In the genomic region with DNA sequence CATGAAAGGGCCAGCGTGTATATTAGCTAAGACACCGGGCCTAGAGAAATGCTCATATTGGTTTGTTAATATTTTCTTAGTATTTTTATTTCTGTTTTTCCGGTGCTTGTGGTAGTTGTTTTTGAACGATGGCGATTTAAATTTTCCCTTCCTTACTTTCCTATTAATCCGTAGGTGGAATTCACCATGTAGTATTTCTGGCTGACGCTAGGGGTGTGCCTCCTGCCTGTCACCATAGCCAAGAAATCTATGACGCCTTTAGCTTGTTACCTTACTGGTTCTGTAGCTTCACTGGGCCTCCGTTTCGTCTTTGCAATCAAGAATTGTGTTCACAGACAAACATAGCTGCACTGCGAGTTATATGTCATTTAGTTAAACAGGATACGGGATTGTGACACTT, we compare ENCODE assay signal across 8 mouse cellular contexts. TPM values are rescaled to one million over a fixed set of nuclear protein-coding genes. Genes with fewer than 3 reads are reported as not detected.
DNase-seq lines count a peak whose midpoint lies in the region; ATAC-seq lines count a peak whose summit lies in the region.

No protein-coding gene starts in this region.

- H3K27ac ChIP-seq in forebrain, embryonic 16.5 days (ENCODE audit: low read length) = peak overlapping the region; percentile 94
- peak overlapping the region; percentile 96 for H3K27ac ChIP-seq in hindbrain, embryonic 13.5 days

- peak overlapping the region; percentile 77 for H3K4me2 ChIP-seq in forebrain, embryonic 16.5 days (ENCODE audit: low read length)
- H3K4me2 ChIP-seq in hindbrain, embryonic 13.5 days = peak overlapping the region; percentile 68

- ATAC-seq in forebrain, embryonic 16.5 days = no peak
- ATAC-seq in hindbrain, embryonic 13.5 days (ENCODE audit: low FRiP score) = no peak

- H3K27me3 ChIP-seq in forebrain, embryonic 16.5 days (replicated peaks; ENCODE audit: control insufficient read depth, insufficient read depth, low read length) = no peaks in the 10 kb centered on the region
- H3K27me3 ChIP-seq in hindbrain, embryonic 13.5 days = no peaks in the 10 kb centered on the region

- no peaks in the 10 kb centered on the region for H3K36me3 ChIP-seq in forebrain, embryonic 16.5 days (ENCODE audit: control insufficient read depth, insufficient read depth)
- no peaks in the 10 kb centered on the region for H3K36me3 ChIP-seq in hindbrain, embryonic 13.5 days

- peak; percentile 76 for DNase-seq in T-cell, adult 2 months (ENCODE audit: low spot score)
- DNase-seq in cerebellum, adult 18-20 months = peak; percentile 63 to 81
- peak; percentile 18 to 31 for DNase-seq in layer of hippocampus, postnatal 36 days
- DNase-seq in lung, postnatal 25 days (ENCODE audit: low spot score) = peak; percentile 80
- DNase-seq in retina, postnatal 7 days (ENCODE audit: low read depth, low spot score) = peak; percentile 28
- no peak for DNase-seq in Muller cell, postnatal 12 days (ENCODE audit: inconsistent ontology term)

- H3K9me3 ChIP-seq in forebrain, embryonic 16.5 days (ENCODE audit: control insufficient read depth, low read length) = no peaks in the 10 kb centered on the region
- H3K9me3 ChIP-seq in hindbrain, embryonic 13.5 days = no peaks in the 10 kb centered on the region

- H3K4me3 ChIP-seq in forebrain, embryonic 16.5 days (replicated peaks; ENCODE audit: low read length) = peak overlapping the region; percentile 64
- peak overlapping the region; percentile 99 for H3K4me3 ChIP-seq in hindbrain, embryonic 13.5 days

- peaks cover 34% of the 10 kb centered on the region for H3K4me1 ChIP-seq in forebrain, embryonic 16.5 days (replicated peaks; ENCODE audit: control insufficient read depth, insufficient read depth, low read length)
- H3K4me1 ChIP-seq in hindbrain, embryonic 13.5 days (replicated peaks) = peaks cover 40% of the 10 kb centered on the region

- H3K9ac ChIP-seq in forebrain, embryonic 16.5 days (replicated peaks; ENCODE audit: low read depth, low read length) = peak overlapping the region; percentile 79
- peak overlapping the region; percentile 99 for H3K9ac ChIP-seq in hindbrain, embryonic 13.5 days

- under 1% methylated on average over 12 of the region's 12 CpGs for WGBS in forebrain, embryonic 16.5 days
- 4% methylated on average over 12 of the region's 12 CpGs for WGBS in hindbrain, embryonic 13.5 days

RNA-seq across cellular contexts. Expression of a gene that starts 1.2 kb away (rescaled TPM):
- polyA plus RNA-seq in forebrain, embryonic 16.5 days (2015; fragmentation: Nextera tagmentation; extraction: Ambion mirVana) = 182 and 194 TPM in 2 replicates
- polyA plus RNA-seq in hindbrain, embryonic 13.5 days (2015; fragmentation: Nextera tagmentation; extraction: Ambion mirVana) = 178 and 180 TPM in 2 replicates
- total RNA-seq in layer of hippocampus, postnatal 36 days (2021) = 1,000 to 10,000 TPM in 1 of 2 experiments, 100 to 1,000 TPM in 1; 907 to 1,012 TPM

RNA-seq across cellular contexts. Expression of a gene that starts 21.7 kb away (rescaled TPM):
- polyA plus RNA-seq in forebrain, embryonic 16.5 days (2015; fragmentation: Nextera tagmentation; extraction: Ambion mirVana) = 17.5 and 19.4 TPM in 2 replicates
- polyA plus RNA-seq in hindbrain, embryonic 13.5 days (2015; fragmentation: Nextera tagmentation; extraction: Ambion mirVana) = 20.6 and 22.4 TPM in 2 replicates
- 10 to 100 TPM in 1 of 2 experiments, 1 to 10 TPM in 1; 9.0 to 11.4 TPM for total RNA-seq in layer of hippocampus, postnatal 36 days (2021)

RNA-seq across cellular contexts. Expression of a gene that starts 51.1 kb away (rescaled TPM):
- 44.7 and 47.7 TPM in 2 replicates for polyA plus RNA-seq in forebrain, embryonic 16.5 days (2015; fragmentation: Nextera tagmentation; extraction: Ambion mirVana)
- polyA plus RNA-seq in hindbrain, embryonic 13.5 days (2015; fragmentation: Nextera tagmentation; extraction: Ambion mirVana) = 50.3 and 51.0 TPM in 2 replicates
- 10 to 100 TPM; 26.6 to 30.3 TPM for total RNA-seq in layer of hippocampus, postnatal 36 days (2021)
